Mouse (Mus musculus) lung, postnatal 0 days (tissue): ENCODE results near the gene Hist1h2ba. TPM values are rescaled to one million over a fixed set of nuclear protein-coding genes. Genes with fewer than 3 reads are reported as not detected.

Experiments used
- ATAC-seq: fragments of 200-750 bp; cut with Nextera tagmentation; 2 replicates; pipeline ENCODE4 v1.8.0; 2017; ENCODE audit warnings: moderate library complexity
- DNase-seq: peaks from one replicate; pipeline ENCODE4 v3.0.0-alpha.2; 2016; ENCODE audit warnings: low spot score
- H3K27ac ChIP-seq: fragments of 300-500 bp; sonication (generic); 2 replicates; pipeline ENCODE4 v1.5.1; 2014; ENCODE audit warnings: antibody characterized with exemption, mild to moderate bottlenecking, low read length, mixed read lengths
- H3K27me3 ChIP-seq: fragments of 300-500 bp; sonication (generic); replicated peaks from 2 replicates; pipeline ENCODE4 v1.6.1; 2014; ENCODE audit warnings: low read length, mixed read lengths; ENCODE audit not compliant: insufficient read depth
- H3K36me3 ChIP-seq: fragments of 300-500 bp; sonication (generic); 2 replicates; pipeline ENCODE4 v1.6.1; 2014; ENCODE audit warnings: low read length, mixed read lengths; ENCODE audit not compliant: insufficient read depth
- H3K4me1 ChIP-seq: fragments of 300-500 bp; sonication (generic); 2 replicates; pipeline ENCODE4 v1.6.1; 2014; ENCODE audit warnings: antibody characterized with exemption, low read depth, low read length, mixed read lengths; ENCODE audit not compliant: insufficient read depth
- H3K4me2 ChIP-seq: fragments of 300-500 bp; sonication (generic); replicated peaks from 2 replicates; pipeline ENCODE4 v1.6.1; 2014; ENCODE audit warnings: low read depth, mild to moderate bottlenecking, low read length, moderate library complexity, mixed read lengths
- H3K4me3 ChIP-seq: fragments of 300-500 bp; sonication (generic); 2 replicates; pipeline ENCODE4 v1.5.1; 2014; ENCODE audit warnings: low read depth, low read length
- H3K9ac ChIP-seq: fragments of 300-500 bp; sonication (generic); replicated peaks from 2 replicates; pipeline ENCODE4 v1.6.1; 2014; ENCODE audit warnings: low read depth, mild to moderate bottlenecking
- H3K9me3 ChIP-seq: fragments of 300-500 bp; sonication (generic); 2 replicates; pipeline ENCODE4 v1.6.1; 2016; ENCODE audit warnings: low read length, mixed read lengths
- CTCF ChIP-seq: IDR thresholded peaks from 2 replicates; pipeline ENCODE4 v1.5.1; 2016; ENCODE audit warnings: antibody characterized with exemption, mild to moderate bottlenecking
- EP300 ChIP-seq: IDR thresholded peaks from 2 replicates; pipeline ENCODE4 v1.6.1; 2016; ENCODE audit warnings: antibody characterized with exemption, mild to moderate bottlenecking, control low read depth
- WGBS: fragments of 180-500 bp; shearing (Covaris S2); extraction: QIAGEN DNeasy Blood & Tissue Kit; methylation state at CpG from one replicate; pipeline ENCODE4 v1.1.7; 2014; 5-methylcytosine and 5-hydroxymethylcytosine counted together
- polyA plus RNA-seq: library from polyadenylated mRNA; unstranded; fragments of >200 nt; fragmentation: Nextera tagmentation; extraction: Ambion mirVana; gene quantifications from 2 replicates; pipeline ENCODE4 v1.2.1, GENCODE M21; 2015

Hist1h2ba gene
- not detected in 2 replicates for polyA plus RNA-seq

DNA sequence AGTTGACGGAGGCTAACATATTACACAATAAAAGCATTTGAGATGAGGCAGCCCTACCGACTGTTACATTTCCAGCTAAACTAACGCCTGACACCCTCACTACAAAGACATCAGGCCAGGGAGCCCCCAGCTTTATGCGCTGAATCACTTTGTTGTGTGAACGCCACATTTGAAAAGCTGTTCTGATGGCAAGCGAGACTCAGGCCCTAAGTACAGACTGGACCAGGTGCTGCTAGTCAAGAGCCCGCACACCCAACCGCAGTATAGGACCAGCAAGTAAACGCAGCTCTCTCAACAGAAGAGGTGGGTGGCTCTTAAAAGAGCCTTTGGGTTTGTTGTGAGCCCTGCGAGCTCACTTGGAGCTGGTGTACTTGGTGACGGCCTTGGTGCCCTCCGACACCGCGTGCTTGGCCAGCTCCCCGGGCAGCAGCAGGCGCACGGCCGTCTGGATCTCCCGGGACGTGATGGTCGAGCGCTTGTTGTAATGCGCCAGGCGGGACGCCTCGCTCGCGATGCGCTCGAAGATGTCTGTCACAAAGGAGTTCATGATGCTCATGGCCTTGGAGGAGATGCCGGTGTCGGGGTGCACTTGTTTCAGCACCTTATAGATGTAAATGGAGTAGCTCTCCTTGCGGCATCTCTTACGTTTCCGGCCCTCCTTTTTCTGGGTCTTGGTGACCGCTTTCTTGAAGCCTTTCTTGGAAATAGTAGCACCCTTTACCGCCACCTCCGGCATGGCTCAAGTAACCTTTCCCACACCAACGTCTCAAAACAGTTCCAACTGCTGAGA lies at the start of gene Hist1h2ba:
Gene Hist1h2ba, minus strand, starts transcription at position 736 of the 790 bp plus-strand sequence.
- Histone ChIP-seq H3K27ac (no peak within 1 kb of the TSS), H3K9me3 (no peaks in the 10 kb centered on the region), H3K27me3 (no peaks in the 10 kb centered on the region), H3K9ac (no peak within 1 kb of the TSS), H3K36me3 (no peaks in the 10 kb centered on the region), H3K4me3 (no peak within 1 kb of the TSS), H3K4me2 (no peak within 1 kb of the TSS), H3K4me1 (no peaks in the 10 kb centered on the region)
- no peak for ATAC-seq
- no peak for DNase-seq
- TF ChIP-seq CTCF (no peak), EP300 (no peak)
- 90% methylated on average over 33 of the region's 39 CpGs for WGBS

DNA sequence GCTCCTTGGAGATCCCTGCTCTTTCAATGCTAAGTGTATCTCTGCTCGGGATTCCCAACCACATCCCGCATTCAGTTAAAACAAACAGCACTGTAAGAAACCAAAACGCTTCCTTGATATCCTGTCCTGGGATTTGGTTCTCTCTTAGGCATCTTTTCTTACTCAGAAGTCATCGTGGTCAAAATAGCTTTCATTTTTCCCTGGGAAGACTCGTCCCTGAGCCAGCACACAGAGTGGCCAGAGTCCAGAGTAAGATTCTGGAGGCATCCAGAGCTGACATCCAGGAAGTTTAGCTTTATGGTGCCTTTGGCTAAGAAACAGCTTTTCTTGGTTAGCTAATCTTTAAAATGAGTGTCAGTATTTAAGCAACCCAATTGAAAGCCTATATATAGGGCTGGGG lies 38.3 kb upstream of the Hist1h2ba start:
- H3K27ac ChIP-seq = no peak overlapping the region
- H3K9ac ChIP-seq = no peak overlapping the region
- no peaks in the 10 kb centered on the region for H3K9me3 ChIP-seq
- no peak overlapping the region for H3K4me3 ChIP-seq
- DNase-seq (no peak), ATAC-seq (no peak)
- no peaks in the 10 kb centered on the region for H3K36me3 ChIP-seq
- TF ChIP-seq CTCF = no peak
- TF ChIP-seq EP300 = no peak
- H3K4me1 ChIP-seq = no peaks in the 10 kb centered on the region
- no peaks in the 10 kb centered on the region for H3K27me3 ChIP-seq
- H3K4me2 ChIP-seq = no peak overlapping the region
- 39% methylated on average over 5 of the region's 5 CpGs for WGBS

DNA sequence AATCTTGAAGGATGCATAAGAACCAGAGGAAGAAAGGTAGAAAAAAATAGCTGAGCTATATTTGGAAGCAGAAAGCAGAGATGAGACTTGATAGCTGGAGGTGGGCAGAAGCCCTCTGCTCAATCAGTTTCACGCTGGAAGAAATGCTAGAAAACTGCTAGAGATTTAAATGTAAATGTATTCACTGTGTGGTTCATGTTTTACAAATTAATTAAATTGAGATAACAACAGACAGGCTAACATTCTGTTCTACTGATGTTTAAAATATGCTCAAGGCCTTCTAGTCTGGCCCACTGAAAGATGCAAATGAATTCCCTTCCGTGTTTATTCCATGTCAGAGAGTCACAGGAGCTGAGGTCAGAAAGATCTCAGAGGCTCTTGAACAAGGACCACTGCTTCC lies 37.9 kb upstream of the Hist1h2ba start:
- H3K9ac ChIP-seq = no peak overlapping the region
- no peak for TF ChIP-seq CTCF
- no peaks in the 10 kb centered on the region for H3K9me3 ChIP-seq
- no peaks in the 10 kb centered on the region for H3K27me3 ChIP-seq
- no peak overlapping the region for H3K4me2 ChIP-seq
- no peaks in the 10 kb centered on the region for H3K4me1 ChIP-seq
- DNase-seq (no peak), ATAC-seq (no peak)
- no peaks in the 10 kb centered on the region for H3K36me3 ChIP-seq
- WGBS = 57% methylated on average over 2 of the region's 2 CpGs
- H3K27ac ChIP-seq = no peak overlapping the region
- no peak overlapping the region for H3K4me3 ChIP-seq

DNA sequence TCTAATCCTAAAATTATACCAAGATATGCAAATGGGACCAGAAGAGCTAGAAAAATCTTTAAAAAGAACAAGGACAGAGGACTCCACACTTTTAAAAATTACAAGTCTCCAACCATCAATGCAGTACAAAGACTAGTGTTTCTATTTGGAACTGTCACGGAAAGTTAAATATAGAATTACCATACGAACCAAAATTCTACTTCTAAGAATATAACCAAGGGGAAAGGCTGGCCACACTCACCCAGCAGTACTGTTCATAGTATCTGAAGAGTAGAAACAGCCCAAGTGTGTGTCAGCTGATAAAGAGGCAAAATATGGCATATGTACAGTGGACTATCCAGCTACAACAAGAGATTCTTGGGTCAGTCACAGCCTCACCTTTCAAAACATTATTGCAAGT lies 31.0 kb upstream of the Hist1h2ba start:
- Histone ChIP-seq H3K4me3 (no peak overlapping the region), H3K9ac (no peak overlapping the region), H3K27me3 (no peaks in the 10 kb centered on the region), H3K27ac (no peak overlapping the region), H3K4me2 (no peak overlapping the region), H3K9me3 (no peaks in the 10 kb centered on the region), H3K36me3 (no peaks in the 10 kb centered on the region), H3K4me1 (no peaks in the 10 kb centered on the region)
- WGBS = 76% methylated on average over 2 of the region's 2 CpGs
- DNase-seq = no peak
- ATAC-seq = no peak
- no peak for TF ChIP-seq CTCF
- no peak for TF ChIP-seq EP300

DNA sequence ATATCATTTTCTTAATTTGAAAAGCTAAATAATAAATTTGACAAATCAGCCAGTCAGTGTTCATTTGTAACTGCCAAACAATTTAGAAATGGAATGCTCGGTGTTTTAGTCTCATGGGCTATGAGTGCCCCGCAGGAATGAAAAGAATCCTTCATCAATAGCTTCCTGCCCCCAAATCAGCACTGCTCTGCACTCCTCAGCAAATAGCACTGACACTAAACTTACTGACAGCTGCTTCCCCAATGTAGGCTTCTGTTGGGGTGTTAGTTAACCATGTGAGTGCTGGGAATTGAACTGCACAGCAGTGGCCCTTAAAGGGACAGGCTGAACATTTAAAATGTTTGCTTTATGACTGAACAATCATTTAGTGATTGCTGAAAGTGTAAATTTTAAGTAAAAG lies 25.8 kb upstream of the Hist1h2ba start:
- no peak overlapping the region for H3K9ac ChIP-seq
- TF ChIP-seq EP300 = no peak
- TF ChIP-seq CTCF = no peak

DNA sequence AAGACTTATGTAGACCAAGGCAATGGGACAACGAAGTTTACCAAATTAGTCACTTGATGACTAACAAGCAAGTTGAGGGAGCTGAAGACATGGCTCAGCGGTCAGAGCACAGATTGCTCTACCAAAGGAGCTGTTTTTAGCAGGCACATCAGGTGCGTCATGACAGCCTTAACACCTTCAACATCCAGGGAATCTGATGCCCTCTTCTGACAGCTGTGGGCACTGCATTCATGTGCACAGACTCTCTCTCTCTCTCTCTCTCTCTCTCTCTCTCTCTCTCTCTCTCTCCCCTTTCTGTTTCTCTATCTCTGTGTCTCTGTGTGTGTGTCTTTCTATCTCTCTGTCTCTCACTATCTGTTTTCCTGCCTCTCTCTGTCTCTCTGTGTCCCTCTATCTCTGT lies 17.0 kb upstream of the Hist1h2ba start:
- Histone ChIP-seq H3K36me3 (no peaks in the 10 kb centered on the region), H3K4me3 (no peak overlapping the region), H3K9me3 (no peaks in the 10 kb centered on the region), H3K27ac (no peak overlapping the region), H3K27me3 (no peaks in the 10 kb centered on the region), H3K4me1 (no peaks in the 10 kb centered on the region), H3K9ac (no peak overlapping the region), H3K4me2 (no peak overlapping the region)
- peak; percentile 68 for TF ChIP-seq CTCF
- TF ChIP-seq EP300 = no peak
- no peak for ATAC-seq
- whole genome bisulfite sequencing = 63% methylated on average over 3 of the region's 3 CpGs
- no peak for DNase-seq

More for the DNA sequence above, 25.8 kb upstream of the Hist1h2ba start:
- H3K27ac ChIP-seq = no peak overlapping the region
- H3K4me2 ChIP-seq = no peak overlapping the region
- no peak overlapping the region for H3K4me3 ChIP-seq
- no peaks in the 10 kb centered on the region for H3K36me3 ChIP-seq
- no peaks in the 10 kb centered on the region for H3K4me1 ChIP-seq
- no peaks in the 10 kb centered on the region for H3K9me3 ChIP-seq
- H3K27me3 ChIP-seq = no peaks in the 10 kb centered on the region
- DNase-seq = no peak
- WGBS = 11% methylated on average over 2 of the region's 2 CpGs
- no peak for ATAC-seq
